Mouse (Mus musculus) heart, embryonic 10.5 days (tissue): ENCODE measurements around the gene Adsl. TPM values are rescaled to one million over a fixed set of nuclear protein-coding genes. Genes with fewer than 3 reads are reported as not detected.
"Not testable (repeated sequence)": the region's sequence is repeated elsewhere in the genome, so short reads cannot be mapped to it uniquely, and the experiment has no call there.

ENCODE experiments used
- DNase-seq: peaks from one replicate; pipeline ENCODE4 v3.0.0-alpha.2; 2017; ENCODE audit warnings: low spot score
- H3K27ac ChIP-seq: fragments of 300-500 bp; sonication (generic); 2 replicates; pipeline ENCODE4 v1.5.1; 2016; ENCODE audit warnings: mild to moderate bottlenecking
- H3K27me3 ChIP-seq: fragments of 300-500 bp; sonication (generic); 2 replicates; pipeline ENCODE4 v1.6.1; 2016; ENCODE audit warnings: mild to moderate bottlenecking; ENCODE audit not compliant: poor library complexity, insufficient read depth, severe bottlenecking
- H3K36me3 ChIP-seq: fragments of 300-500 bp; sonication (generic); 2 replicates; pipeline ENCODE4 v1.6.1; 2016; ENCODE audit warnings: mild to moderate bottlenecking, moderate library complexity
- H3K4me1 ChIP-seq: fragments of 300-500 bp; sonication (generic); 2 replicates; pipeline ENCODE4 v1.6.1; 2016; ENCODE audit warnings: mild to moderate bottlenecking
- H3K4me3 ChIP-seq: fragments of 300-500 bp; sonication (generic); 2 replicates; pipeline ENCODE4 v1.5.1; 2016; ENCODE audit warnings: mild to moderate bottlenecking, moderate library complexity
- H3K9me3 ChIP-seq: fragments of 300-500 bp; sonication (generic); 2 replicates; pipeline ENCODE4 v1.6.1; 2016; ENCODE audit warnings: mild to moderate bottlenecking, moderate library complexity
- WGBS: fragments of 180-500 bp; shearing (Covaris S2); methylation state at CpG from one replicate; pipeline ENCODE4 v1.1.7; 2016; 5-methylcytosine and 5-hydroxymethylcytosine counted together
- polyA plus RNA-seq: library from polyadenylated mRNA; unstranded; fragments of >200 nt; fragmentation: Nextera tagmentation; extraction: Ambion mirVana; gene quantifications from 2 replicates; pipeline ENCODE4 v1.2.1, GENCODE M21; 2016

The Adsl gene
- 220 and 222 TPM in 2 replicates for polyA plus RNA-seq

DNA sequence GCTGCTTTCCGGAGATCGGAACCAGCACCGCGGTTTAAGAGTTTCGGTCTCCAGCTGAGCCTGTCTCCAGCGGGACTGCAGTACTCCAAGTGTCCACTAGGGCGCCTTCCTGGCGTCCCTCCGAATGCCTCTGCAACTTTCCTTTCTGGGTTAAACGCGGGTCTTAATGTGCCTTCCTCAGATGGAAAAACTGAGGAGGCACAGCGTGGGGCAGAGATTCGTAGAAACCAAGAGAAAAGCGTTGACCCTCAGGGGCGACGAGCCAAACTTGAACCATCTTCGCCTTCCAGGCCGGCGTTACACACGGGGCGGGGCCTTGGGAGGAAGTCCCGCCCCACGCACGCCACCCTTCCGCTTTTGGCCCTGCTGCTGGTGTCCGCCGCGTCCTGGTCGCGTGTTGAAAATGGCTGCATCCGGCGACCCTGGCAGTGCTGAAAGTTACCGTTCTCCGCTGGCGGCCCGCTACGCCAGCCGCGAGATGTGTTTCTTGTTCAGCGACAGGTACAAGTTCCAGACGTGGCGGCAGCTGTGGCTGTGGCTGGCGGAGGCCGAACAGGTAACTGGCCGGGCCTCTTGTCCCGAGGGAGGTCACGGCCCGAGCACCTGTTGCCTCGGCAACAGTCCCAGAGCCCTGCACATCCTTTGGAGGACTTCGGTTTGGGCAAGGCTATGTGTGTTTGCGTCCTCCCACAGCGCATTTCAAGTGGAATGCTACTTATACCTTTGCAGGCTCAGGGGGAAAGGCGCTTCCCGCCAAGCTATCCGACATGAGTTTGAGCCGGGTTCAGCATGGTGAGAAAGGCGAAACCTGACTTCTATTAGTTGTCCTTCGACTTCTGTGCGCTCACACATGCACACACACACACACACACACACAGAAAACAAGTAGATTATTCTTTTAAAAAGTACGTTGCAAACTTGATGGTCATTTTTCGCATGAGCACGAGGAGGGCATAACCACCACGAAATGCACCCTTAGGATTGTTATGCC lies at the start of gene Adsl:
Gene Adsl (plus strand): TSS at position 346 of the 991 bp plus-strand sequence.
- peak within 1 kb of the TSS; percentile 93 for H3K27ac ChIP-seq
- peaks cover 13% of the 10 kb centered on the region for H3K4me1 ChIP-seq
- peak within 1 kb of the TSS; percentile 92 for H3K4me3 ChIP-seq
- no peaks in the 10 kb centered on the region for H3K9me3 ChIP-seq
- H3K36me3 ChIP-seq = peaks cover 23% of the 10 kb centered on the region
- peak; percentile 96 for DNase-seq
- under 1% methylated on average over 63 of the region's 63 CpGs for WGBS
- no peaks in the 10 kb centered on the region for H3K27me3 ChIP-seq

DNA sequence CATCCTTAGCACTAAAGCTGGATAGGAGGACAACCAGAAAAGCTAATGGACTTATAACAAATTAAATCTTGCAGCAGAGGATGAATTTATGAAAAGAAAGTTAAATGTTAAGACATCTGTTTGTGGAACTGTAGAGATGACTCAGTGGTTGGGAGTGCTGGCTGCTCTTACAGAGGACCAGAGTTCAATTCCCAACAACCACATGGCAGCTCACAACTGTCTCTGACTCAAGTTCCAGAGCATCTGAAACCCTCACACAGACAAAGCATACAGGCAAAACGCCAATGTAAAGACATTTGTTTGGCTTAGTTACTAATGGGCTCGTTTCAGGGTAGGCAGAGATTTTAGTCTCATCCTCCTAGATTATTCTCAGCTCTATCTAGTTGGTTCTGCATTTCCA lies 48.5 kb upstream of the Adsl start:
- Histone ChIP-seq H3K27me3 (no peaks in the 10 kb centered on the region), H3K4me1 (no peaks in the 10 kb centered on the region), H3K9me3 (no peaks in the 10 kb centered on the region), H3K36me3 (peaks cover 95% of the 10 kb centered on the region), H3K27ac (no peak overlapping the region), H3K4me3 (no peak overlapping the region)
- no peak for DNase-seq
- 84% methylated on average over 2 of the region's 2 CpGs for WGBS

DNA sequence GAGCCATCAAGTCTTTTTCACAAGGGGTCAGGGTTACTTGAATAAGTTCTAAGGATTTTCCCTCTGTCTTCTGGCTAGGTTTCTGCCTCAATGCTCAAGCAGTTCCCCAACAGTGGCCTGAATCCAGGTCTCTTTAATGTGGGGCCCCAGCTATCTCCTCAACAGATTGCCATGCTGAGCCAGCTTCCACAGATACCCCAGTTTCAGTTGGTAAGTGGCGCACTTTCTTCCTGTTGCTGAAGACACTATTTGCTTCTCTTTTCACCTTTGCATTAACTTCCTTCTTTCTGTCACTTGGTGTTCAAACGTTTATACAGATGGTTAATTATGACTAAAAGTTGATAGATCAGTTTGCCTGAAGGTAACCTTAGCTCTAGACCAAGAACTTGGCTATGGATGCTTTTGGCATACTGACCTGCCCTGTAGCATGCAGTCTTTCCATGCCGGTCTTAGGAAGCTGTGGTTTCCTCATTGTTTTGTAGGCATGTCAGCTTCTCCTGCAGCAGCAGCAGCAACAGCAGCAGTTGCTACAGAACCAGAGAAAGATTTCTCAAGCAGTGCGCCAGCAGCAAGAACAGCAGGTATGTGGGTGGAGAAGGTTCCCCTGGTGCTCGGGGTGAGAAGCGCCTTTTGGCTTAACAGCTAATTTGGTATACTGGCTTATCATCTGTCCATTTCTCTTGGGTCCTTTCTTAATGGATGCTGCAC lies 46.3 kb upstream of the Adsl start:
- no peak for DNase-seq
- no peaks in the 10 kb centered on the region for H3K27me3 ChIP-seq
- no peaks in the 10 kb centered on the region for H3K4me1 ChIP-seq
- no peak overlapping the region for H3K4me3 ChIP-seq
- peaks cover 95% of the 10 kb centered on the region for H3K36me3 ChIP-seq
- H3K9me3 ChIP-seq = no peaks in the 10 kb centered on the region
- 88% methylated on average over 6 of the region's 6 CpGs for WGBS
- no peak overlapping the region for H3K27ac ChIP-seq

DNA sequence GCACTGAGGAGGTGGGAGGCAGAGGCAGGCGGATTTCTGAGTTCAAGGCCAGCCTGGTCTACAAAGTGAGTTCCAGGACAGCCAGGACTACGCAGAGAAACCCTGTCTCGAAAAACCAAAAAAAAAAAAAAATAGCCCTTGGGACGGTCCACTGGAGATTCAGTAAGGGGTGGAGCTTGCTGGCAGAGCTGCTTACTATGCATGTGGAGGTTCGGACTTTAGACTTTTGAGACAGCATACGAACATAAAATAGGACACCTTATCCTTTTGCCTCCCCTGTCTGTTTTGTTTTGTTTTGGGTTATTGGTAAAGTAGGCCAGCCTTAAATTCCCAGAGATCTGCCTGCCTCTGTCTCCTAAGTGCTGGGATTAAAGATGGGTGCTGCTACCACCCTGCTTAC lies 43.5 kb upstream of the Adsl start:
- not testable (repeated sequence) for H3K27ac ChIP-seq, H3K4me1 ChIP-seq, DNase-seq, H3K4me3 ChIP-seq, H3K27me3 ChIP-seq, H3K9me3 ChIP-seq
- H3K36me3 ChIP-seq = peaks cover 86% of the 10 kb centered on the region
- WGBS = 91% methylated on average over 6 of the region's 6 CpGs

DNA sequence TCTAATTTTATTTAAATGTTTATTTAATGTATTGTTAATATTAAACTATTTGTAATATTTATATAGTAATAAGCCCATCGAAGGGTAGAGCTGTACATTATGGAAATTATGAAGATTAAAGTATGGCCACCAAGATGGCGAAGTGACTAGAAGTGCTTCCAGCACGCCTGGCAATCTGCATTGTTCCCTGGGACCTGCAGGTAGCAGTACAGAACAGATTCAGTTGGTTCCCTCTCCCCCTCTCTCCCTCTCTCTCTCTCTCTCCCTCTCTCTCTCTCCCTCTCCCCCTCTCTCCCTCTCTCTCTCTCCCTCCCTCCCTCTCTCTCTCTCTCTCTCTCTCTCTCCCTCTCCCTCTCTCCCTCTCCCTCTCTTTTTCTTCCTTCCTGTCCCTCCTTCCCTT lies 38.1 kb upstream of the Adsl start:
- Histone ChIP-seq H3K4me3 (no peak overlapping the region), H3K36me3 (peaks cover 83% of the 10 kb centered on the region), H3K27me3 (no peaks in the 10 kb centered on the region), H3K4me1 (0 out of 2 replicates have a peak, but pooled peaks cover 3% of the 10 kb centered on the region), H3K9me3 (no peaks in the 10 kb centered on the region), H3K27ac (no peak overlapping the region)
- no peak for DNase-seq
- WGBS = 88% methylated on average over 3 of the region's 3 CpGs

DNA sequence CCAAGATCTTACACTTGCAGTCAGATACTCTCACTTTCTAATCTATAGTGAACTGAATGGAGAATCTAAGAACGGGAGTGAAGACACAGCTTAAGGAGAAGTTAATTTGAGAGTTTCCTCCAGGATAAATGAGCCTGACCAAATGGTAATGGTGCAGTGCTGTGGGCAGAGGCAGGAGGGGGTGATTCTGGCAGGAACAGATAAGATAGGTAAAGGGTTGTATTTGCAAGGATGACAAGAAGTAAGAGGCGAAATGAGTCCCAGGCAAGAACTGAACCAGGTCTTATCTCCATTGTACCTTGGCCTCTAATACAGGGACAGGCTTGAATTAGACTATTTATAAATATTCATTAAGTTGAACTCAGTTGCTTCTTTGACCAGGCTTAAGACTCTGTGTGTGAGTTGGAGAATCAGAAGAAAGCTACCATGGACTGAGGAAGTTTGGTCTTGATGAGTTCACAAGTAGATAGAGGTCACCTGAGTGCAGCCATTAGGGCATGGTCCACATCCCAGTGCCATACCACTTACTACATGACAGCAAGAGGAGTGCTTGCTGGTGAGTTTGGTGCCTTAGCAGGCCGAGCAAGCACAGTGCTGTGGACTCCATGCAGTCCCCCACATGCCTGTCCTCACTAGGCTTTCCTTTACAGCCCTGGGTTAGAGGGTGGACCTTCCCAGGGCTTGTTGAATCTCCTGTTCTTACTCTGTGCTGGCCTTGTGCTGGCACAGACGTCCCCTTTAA lies 37.3 kb upstream of the Adsl start:
- 71% methylated on average over 4 of the region's 4 CpGs for WGBS
- Histone ChIP-seq H3K27ac (no peak overlapping the region), H3K27me3 (no peaks in the 10 kb centered on the region), H3K4me1 (0 out of 2 replicates have a peak, but pooled peaks cover 3% of the 10 kb centered on the region), H3K4me3 (no peak overlapping the region), H3K9me3 (no peaks in the 10 kb centered on the region), H3K36me3 (peaks cover 79% of the 10 kb centered on the region)
- DNase-seq = no peak

DNA sequence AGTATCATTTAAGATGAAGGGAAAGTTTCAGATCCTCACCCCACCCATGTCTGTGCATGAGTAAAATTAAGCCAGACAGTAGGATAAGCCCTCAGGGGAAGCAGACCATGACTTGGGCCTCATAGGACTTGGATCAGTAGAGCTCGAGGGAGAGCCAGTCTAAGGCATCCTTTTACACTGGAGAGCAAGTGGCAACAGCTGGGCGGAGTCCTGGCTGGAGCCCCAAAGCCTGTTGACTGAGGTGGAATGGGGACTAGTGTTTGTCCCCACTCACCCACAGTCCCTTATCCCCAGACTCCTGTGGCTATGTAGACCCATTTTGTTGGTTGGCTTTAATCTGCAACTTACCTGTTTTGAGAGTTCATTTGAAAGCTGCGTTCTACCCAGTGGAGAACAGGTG lies 36.1 kb upstream of the Adsl start:
- no peak overlapping the region for H3K27ac ChIP-seq
- H3K27me3 ChIP-seq = no peaks in the 10 kb centered on the region
- DNase-seq = no peak
- no peaks in the 10 kb centered on the region for H3K9me3 ChIP-seq
- no peak overlapping the region for H3K4me3 ChIP-seq
- H3K4me1 ChIP-seq = 0 out of 2 replicates have a peak, but pooled peaks cover 3% of the 10 kb centered on the region
- WGBS = 84% methylated on average over 3 of the region's 3 CpGs
- peaks cover 76% of the 10 kb centered on the region for H3K36me3 ChIP-seq

DNA sequence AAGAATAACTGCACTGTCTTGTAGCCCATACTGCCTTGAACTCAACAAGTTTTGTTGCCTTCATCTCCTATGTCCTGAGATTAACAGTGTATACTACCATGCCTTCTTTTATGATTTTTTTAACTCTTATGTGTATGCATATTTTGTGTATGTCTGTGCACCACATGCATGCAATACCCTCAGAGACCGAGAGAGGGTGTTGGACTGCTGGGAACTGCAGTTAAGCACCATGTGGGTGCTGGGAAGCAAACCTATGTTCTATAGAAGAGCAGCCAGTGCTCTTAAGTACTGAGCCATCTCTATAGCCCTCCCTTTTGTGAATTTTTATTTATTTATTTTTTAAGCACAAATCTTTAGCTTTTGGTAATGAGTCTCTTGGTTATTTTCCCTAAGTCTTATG lies 34.5 kb upstream of the Adsl start:
- Histone ChIP-seq H3K4me3 (no peak overlapping the region), H3K27ac (no peak overlapping the region), H3K4me1 (0 out of 2 replicates have a peak, but pooled peaks cover 3% of the 10 kb centered on the region), H3K36me3 (peaks cover 85% of the 10 kb centered on the region), H3K27me3 (no peaks in the 10 kb centered on the region), H3K9me3 (no peaks in the 10 kb centered on the region)
- DNase-seq = no peak
- 90% methylated on average over 1 of the region's 1 CpGs for WGBS

DNA sequence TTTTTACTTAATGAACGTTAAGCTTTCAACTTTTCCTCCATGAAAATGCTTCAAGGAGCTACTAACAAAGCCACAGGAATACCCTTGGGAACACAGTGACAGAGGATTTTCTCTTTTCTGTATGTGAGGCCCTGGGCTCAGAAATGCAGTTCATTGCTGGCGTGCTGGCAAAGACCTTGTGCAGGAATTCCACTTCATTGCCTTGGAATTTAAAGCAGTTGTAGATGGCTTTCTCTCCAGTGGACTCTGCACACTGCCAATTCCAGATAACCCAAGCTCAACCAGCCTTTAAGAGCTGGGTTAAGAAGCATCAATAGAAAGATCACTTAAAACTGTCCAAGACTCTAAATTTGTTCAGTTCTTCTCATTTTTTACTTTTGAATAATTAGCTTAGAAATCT lies 32.4 kb upstream of the Adsl start:
- 0 out of 2 replicates have a peak, but pooled peaks cover 3% of the 10 kb centered on the region for H3K4me1 ChIP-seq
- DNase-seq = no peak
- no peaks in the 10 kb centered on the region for H3K27me3 ChIP-seq
- whole genome bisulfite sequencing = 64% methylated on average over 2 of the region's 2 CpGs
- H3K36me3 ChIP-seq = peaks cover 89% of the 10 kb centered on the region
- no peak overlapping the region for H3K27ac ChIP-seq
- H3K4me3 ChIP-seq = no peak overlapping the region
- H3K9me3 ChIP-seq = no peaks in the 10 kb centered on the region

DNA sequence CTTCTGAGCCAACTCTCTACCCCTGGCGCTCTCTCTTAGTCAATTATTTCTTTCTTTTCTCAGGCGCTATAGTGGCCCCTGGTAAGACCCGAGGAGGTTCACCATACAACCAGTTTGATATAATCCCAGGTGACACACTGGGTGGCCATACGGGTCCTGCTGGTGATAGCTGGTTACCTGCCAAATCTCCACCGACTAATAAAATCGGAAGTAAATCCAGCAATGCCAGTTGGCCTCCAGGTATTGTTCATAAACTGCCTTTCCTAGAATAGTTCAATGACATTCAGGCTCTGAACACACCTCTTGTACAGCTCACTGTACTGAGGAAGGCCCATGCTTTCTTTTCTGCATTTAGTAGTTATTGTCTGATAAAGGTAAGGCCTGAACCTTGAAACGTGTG lies 31.7 kb upstream of the Adsl start:
- H3K36me3 ChIP-seq = peaks cover 89% of the 10 kb centered on the region
- H3K27me3 ChIP-seq = no peaks in the 10 kb centered on the region
- H3K4me1 ChIP-seq = no peaks in the 10 kb centered on the region
- WGBS = 94% methylated on average over 7 of the region's 7 CpGs
- no peaks in the 10 kb centered on the region for H3K9me3 ChIP-seq
- no peak overlapping the region for H3K27ac ChIP-seq
- H3K4me3 ChIP-seq = no peak overlapping the region
- DNase-seq = no peak

DNA sequence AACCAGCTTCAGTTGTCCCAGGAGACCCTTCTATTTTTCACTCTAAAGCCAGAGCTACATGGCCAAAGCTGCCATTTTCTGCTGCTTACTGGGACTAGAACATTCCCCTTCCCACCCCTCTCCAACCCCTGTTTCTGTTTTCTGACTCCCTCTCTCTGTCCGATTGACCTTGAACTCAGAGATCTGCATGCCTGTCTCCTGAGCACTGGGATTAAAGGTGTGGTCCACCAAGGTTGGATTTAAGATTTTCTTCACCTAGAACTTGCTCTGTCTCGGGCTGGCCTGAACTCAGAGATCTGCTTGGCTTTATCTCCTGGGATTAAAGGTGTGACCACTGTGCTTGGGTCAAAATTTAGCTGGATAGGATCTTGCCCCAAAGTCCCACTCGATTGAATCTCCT lies 27.9 kb upstream of the Adsl start:
- Histone ChIP-seq H3K36me3 (peaks cover 87% of the 10 kb centered on the region), H3K9me3 (no peaks in the 10 kb centered on the region)
- 95% methylated on average over 3 of the region's 3 CpGs for WGBS

DNA sequence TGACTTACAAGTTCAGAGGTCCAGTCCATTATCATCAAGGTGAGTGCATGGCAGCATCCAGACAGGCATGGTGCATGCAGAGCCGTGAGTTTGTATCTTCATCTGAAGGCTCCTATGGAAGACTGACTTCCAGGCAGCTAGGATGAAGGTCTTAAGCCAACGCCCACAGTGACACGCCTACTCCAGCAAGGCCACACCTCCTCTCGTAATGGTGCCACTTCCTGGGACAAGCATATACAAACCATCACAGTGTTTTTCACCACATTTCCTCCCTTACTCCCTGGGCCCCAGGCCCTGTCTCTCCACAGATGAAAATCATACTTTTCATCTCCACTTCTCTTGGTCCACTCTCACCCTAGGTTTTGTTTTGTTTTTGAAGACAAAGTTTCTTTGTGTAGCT lies 26.5 kb upstream of the Adsl start:
- Histone ChIP-seq H3K9me3 (no peaks in the 10 kb centered on the region), H3K27ac (no peak overlapping the region), H3K27me3 (no peaks in the 10 kb centered on the region), H3K4me3 (no peak overlapping the region), H3K4me1 (no peaks in the 10 kb centered on the region), H3K36me3 (peaks cover 89% of the 10 kb centered on the region)
- DNase-seq = no peak
- 83% methylated on average over 4 of the region's 4 CpGs for WGBS

More for the DNA sequence above, 27.9 kb upstream of the Adsl start:
- H3K27ac ChIP-seq = no peak overlapping the region
- H3K4me3 ChIP-seq = no peak overlapping the region
- H3K4me1 ChIP-seq = no peaks in the 10 kb centered on the region
- no peaks in the 10 kb centered on the region for H3K27me3 ChIP-seq
- no peak for DNase-seq
